Mouse (Mus musculus) sigmoid colon, adult 10 weeks (tissue): Measurements from ENCODE around the gene Gmeb1. TPM values are rescaled to one million over a fixed set of nuclear protein-coding genes. Genes with fewer than 3 reads are reported as not detected.

Experiments used
- polyA plus RNA-seq: library from polyadenylated mRNA; stranded (reverse); fragments of 350-450 nt; fragmentation: Illumina TruSeq; extraction: RNeasy Lipid Tissue Mini Kit (QIAGEN cat#74804); gene quantifications from one replicate; pipeline ENCODE4 v1.2.3, GENCODE M21; 2014; ENCODE audit warnings: low read depth, low replicate concordance

The Gmeb1 gene
- polyA plus RNA-seq, result 7.3 TPM

GRCm38 (mm10) chr4:132261514-132262357 is at the start of gene Gmeb1:
TSS of gene Gmeb1 (minus strand) at chr4:132261602.

GRCm38 (mm10) chr4:132302939-132303479 is 41.6 kb upstream of the Gmeb1 start, which contains the start of gene Rab42:
TSS of gene Rab42 (minus strand) at chr4:132303385.

DNA sequence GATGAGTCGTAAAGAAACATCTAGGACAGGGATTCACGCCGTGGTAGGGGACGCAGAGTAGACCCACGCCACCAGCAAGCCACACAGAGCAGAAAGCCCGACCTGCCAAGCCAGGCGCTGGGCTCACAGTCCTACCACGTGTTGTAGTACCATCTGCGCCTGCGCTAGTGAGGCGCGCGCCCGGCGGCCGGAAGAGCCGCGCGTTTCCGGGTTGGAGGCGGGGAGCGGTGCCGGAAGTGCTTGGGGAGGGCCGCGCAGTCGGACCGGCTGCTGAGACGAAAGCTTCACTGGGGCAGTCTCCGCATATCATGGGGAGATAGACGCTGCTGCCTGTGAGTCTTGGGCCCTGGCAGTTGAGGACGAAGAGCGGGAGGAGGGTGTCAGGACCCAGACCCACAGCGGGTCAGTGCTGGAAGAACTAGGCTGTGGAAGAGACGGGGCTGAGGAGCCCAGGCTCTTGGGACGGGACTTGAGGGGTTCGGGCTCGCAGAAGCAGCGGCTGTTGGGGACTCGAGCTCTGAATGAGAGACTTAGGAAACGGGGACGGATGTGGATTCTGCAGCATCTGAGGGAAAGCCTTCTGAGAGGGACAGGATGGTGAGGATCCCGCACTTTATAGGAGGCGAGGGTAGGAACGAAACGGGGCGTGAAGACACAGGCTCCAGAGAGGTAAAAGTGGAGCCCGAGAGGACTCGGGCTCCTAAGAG is 12.9 kb upstream of the Gmeb1 start, which contains the start of gene Taf12:
Gene Taf12 (plus strand): TSS at position 220 of the 707 bp plus-strand sequence.

DNA sequence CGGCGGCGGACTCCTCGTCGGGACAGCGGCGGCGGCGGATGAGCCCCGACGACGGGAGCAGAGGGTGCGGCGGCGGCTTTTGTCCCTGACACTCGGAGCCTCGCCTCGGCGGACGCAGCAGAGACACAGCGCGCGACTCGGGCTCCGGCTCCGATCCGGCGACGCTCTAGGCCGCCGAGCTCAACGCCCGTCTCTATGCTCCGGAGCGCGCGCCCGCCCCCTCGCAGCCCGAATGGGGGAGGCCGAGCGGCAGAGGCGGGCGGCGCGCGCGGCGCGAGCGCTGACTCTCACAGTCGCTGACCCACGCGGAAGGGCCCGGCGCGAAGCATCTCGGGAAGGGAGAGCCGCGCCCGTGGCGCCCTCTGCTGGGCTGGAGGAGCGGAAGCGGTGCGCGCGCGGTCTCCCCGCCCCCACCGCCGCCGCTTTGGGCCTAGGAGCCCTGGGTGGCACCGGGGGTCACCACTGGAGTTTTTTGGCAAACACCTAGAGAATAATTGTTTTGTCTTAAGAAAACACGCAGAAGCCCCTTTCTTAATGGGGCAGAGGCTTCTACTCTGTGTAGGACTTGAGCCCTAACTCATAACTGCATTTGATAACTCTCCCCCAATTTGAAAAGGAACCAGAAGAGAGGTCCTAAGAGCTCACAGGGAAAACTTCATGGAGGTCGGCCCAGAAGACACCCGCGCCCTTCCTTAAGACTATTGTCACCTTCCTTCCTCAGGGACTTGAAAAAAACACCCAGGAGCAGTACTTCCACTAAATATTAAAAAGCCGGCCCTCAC is 49.3 kb downstream of the Gmeb1 start, which contains the start of gene Ythdf2:
Gene Ythdf2 (minus strand): TSS at position 351 of the 782 bp plus-strand sequence.

Other genes with a start within 250 kb of the Gmeb1 start
- gene Gm10300, start 186.9 kb downstream of the Gmeb1 start, polyA plus RNA-seq, result not detected
- 53.1 TPM for gene Epb41, start 186.3 kb downstream of the Gmeb1 start, polyA plus RNA-seq
- gene Oprd1, start 117.1 kb downstream of the Gmeb1 start, polyA plus RNA-seq, result 0.50 TPM
- gene Ythdf2, start 49.3 kb downstream of the Gmeb1 start, polyA plus RNA-seq, result 70.9 TPM
- gene Taf12, start 12.8 kb upstream of the Gmeb1 start, polyA plus RNA-seq, result 21.5 TPM
- gene Rab42, start 41.8 kb upstream of the Gmeb1 start, polyA plus RNA-seq, result not detected
- 10.3 TPM for gene Trnau1ap, start 67.9 kb upstream of the Gmeb1 start, polyA plus RNA-seq
- gene Rcc1, start 92.0 kb upstream of the Gmeb1 start, polyA plus RNA-seq, result 7.5 TPM
- 33.6 TPM for gene Phactr4, start 160.9 kb upstream of the Gmeb1 start, polyA plus RNA-seq
- 3.0 TPM for gene Med18, start 202.3 kb upstream of the Gmeb1 start, polyA plus RNA-seq
- 0.79 TPM for gene Sesn2, start 248.9 kb upstream of the Gmeb1 start, polyA plus RNA-seq